Mouse (Mus musculus): ENCODE measurements around the gene Ust.

Gene Ust

GRCm38 (mm10) chr10:8177618-8178017 lies 341.0 kb downstream of the Ust start:
- no peak for DNase-seq (ENCODE audit: low read depth, low spot score)

- DNase-seq (ENCODE audit: low read depth, low spot score) = no peak
These were observed 342.1 kb downstream of the Ust start for GRCm38 (mm10) chr10:8176351-8177053.

- DNase-seq (ENCODE audit: low read depth, low spot score) = no peak
These were observed 342.6 kb downstream of the Ust start for GRCm38 (mm10) chr10:8176008-8176350.

- no peak for DNase-seq (ENCODE audit: low read depth, low spot score)
These were observed 343.9 kb downstream of the Ust start for GRCm38 (mm10) chr10:8174697-8175096.

- DNase-seq (ENCODE audit: low read depth, low spot score) = no peak
These were observed 344.4 kb downstream of the Ust start for GRCm38 (mm10) chr10:8174230-8174629.

- DNase-seq (ENCODE audit: low read depth, low spot score) = no peak
These were observed 345.6 kb downstream of the Ust start for GRCm38 (mm10) chr10:8173032-8173431.

GRCm38 (mm10) chr10:8171556-8171955 lies 347.1 kb downstream of the Ust start:
- DNase-seq (ENCODE audit: low read depth, low spot score) = no peak
